Mouse (Mus musculus) gonadal fat pad, adult 2 months (tissue): Measurements from ENCODE around the gene Lman1l. TPM values are rescaled to one million over a fixed set of nuclear protein-coding genes. Genes with fewer than 3 reads are reported as not detected.
A peak's percentile ranks its signal among the peaks of the same experiment; 100 is the strongest.

Source experiments
- DNase-seq: peaks from one replicate; pipeline ENCODE4 v3.0.0-alpha.2; 2012; ENCODE audit warnings: low read depth
- polyA plus RNA-seq: library from polyadenylated mRNA; depleted of rRNA; stranded (reverse); fragments of >200 nt; gene quantifications from 2 replicates; pipeline ENCODE4 v1.2.3, GENCODE M21; 2012

The Lman1l gene
- polyA plus RNA-seq, 1 experiment: not detected

DNA sequence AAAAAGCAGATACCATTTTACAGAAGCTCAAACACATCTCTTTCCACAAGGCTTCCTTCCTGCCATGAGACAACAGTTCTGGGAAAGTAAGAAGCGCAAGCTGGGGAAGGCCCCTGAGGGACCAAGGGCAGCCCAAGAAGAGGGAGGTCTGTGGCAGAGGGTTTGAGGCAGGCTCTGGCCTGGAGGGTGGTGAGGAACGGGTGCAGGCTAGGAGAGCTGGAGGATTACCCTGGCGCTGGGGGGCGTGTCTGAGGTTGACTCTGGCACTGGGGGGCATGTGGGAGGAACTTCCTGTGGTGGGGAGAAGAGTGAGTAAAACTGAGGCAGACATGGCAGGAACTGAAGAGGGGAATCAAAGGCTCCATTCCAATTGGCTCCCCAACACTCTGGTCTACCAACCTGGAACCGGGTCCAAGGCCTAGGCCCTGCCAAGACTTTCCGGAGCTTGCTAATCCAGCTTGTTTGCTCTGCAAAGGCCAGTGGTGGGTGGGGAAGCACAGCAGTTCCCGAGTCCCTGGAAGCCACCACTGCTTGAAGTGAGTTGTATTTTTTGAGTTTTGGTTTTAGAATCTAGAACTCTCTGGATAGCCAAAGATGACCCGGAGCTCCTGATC, 2.9 kb downstream of the Lman1l start:
- DNase-seq: peak; percentile 31

GRCm38 (mm10) chr9:57614786-57615185, 5.8 kb downstream of the Lman1l start:
- DNase-seq: peak; percentile 69

GRCm38 (mm10) chr9:57613975-57614374, 6.6 kb downstream of the Lman1l start:
- peak; percentile 26 for DNase-seq

DNA sequence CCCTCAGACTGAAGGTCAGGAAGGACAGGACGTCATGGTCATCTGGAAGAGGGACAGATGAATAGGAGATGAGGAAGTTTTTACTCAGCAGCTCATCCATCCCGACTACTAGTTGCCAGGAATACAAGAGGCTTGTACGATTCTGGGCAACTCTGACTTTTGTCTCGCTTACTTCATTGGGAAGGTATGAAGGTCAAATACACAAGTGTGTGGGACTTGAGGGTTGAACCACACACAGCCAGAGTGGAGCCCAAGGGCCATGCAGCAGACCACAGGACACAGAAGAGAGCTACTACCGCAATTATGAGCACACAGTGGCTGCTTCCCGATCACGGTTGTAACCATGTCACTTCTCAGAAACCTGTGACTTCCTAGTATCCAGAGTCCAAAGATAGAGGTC, 8.0 kb downstream of the Lman1l start:
- no peak for DNase-seq

GRCm38 (mm10) chr9:57610359-57610826, 10.2 kb downstream of the Lman1l start:
- DNase-seq: peak; percentile 97

DNA sequence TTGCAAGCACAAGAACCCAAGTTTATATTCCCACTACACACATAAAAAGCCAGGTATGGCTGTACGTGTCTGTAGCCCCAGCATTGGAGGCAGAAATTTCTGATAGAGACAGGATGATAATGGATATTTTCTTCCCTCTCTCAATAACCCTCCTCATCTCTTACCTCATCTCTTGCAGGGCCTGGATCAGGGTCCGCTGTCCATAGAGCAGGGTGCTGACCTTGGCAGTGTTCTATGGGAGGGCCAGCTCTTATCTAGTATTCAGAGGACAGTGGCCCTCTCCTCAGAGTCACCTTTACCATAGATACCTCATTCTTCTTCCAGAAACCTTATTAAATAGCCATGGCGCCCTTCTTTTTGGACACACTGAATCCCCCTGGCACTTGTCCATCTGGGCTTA, 10.8 kb downstream of the Lman1l start:
- no peak for DNase-seq

- DNase-seq: no peak
Measured at GRCm38 (mm10) chr9:57606139-57606851, 14.3 kb downstream of the Lman1l start, which contains the start of gene Cplx3. Gene Cplx3 (minus strand): TSS chr9:57606281.

- no peak for DNase-seq
Measured at GRCm38 (mm10) chr9:57605503-57605902, 15.1 kb downstream of the Lman1l start.

DNA sequence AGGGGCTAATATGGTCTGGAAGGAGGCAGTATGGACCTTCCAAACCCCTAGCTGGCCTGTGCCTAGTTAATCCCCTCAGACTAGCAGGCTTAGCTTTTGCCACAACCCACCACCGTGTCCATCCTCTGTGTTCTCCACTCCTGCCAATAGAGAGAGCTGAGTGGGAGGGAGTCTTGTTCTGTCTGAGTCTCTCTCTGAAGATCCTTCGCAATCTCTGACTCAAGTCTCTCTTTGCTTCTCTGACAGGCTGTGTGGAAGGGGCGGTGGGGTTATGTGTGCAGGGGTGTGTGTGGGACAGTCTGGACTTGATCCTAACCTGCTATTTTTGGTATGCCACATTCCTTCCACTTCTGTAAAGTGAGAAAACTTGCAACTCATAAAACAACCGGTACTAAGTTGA, 15.7 kb downstream of the Lman1l start:
- DNase-seq: no peak

DNA sequence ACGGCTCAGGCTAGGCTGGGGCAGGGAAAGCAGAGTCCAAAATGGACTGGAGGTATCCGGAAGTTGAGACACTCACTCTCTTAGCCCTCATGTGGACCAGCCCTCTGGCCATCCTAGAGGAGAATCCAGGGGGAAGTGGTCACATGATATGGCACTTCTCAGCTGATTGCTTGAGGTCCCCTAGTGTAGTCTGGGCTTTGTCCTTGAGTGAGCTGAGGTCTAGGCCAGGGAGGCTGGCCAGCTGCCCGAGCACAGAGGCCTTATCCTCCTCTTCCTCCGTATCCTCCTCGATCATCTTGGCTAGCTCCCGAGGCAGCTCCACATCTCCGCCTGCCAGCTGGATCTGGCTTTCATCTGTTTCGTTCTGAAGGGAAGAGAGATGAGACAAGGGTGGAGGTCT, 18.5 kb downstream of the Lman1l start:
- DNase-seq: no peak

GRCm38 (mm10) chr9:57601353-57601706, 19.2 kb downstream of the Lman1l start:
- DNase-seq: no peak

DNA sequence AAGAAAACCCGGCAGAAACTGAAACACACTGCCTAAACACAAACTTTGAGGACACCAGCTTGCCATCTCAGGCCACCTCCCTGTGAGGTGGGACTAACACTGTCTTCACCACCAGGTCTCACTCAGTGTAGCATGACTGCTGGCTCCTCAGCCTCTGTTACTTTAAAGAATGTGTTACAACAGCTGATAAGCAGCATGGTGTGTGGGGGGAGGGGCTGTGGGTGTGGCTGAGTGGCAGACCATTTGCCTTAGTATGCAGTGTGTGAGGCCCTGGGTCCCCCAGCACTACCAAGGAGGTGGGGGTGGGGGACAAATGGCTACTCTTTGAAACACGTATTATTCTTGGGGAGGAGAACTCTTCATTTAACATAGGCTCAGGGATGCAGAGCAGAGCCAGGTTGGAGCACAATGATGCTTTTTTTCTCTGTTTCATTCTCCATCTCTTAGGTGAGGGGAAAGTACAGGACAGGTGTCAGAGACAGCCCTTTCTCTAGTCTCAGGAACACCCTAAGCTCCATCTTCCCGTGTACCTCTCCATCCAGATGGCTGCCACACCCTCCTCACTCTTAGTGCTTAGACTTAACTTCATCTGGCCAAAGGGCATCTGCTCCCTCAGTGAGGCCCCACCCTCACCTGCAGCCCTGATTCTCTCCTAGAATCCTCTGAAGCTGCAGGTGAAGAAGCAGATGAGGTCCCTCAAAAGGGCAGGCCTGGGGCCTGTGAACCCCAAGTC, 19.8 kb downstream of the Lman1l start:
- DNase-seq: no peak

GRCm38 (mm10) chr9:57598851-57599563, 21.6 kb downstream of the Lman1l start:
- DNase-seq: no peak

- no peak for DNase-seq
Measured at GRCm38 (mm10) chr9:57597929-57598382, 22.6 kb downstream of the Lman1l start.

DNA sequence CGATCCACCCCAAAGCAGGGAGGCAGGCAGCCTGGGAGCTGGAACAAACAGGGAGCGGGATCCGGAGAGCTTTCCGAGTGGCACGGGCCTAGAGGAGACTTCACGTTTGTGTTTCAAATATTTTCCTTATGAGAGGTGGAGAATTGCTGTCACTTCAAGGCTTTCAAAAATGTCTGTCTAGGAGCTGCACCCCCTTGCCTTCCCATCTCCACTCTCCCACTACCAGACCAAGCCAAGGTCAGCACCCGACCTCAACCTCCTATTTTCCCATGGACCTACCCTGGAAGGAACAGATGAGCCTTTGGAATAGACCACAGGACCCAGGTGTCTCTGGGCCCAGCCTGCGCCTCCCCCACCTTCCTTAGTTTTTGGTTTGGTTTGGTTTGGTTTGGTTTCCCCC, 23.3 kb downstream of the Lman1l start:
- no peak for DNase-seq

DNA sequence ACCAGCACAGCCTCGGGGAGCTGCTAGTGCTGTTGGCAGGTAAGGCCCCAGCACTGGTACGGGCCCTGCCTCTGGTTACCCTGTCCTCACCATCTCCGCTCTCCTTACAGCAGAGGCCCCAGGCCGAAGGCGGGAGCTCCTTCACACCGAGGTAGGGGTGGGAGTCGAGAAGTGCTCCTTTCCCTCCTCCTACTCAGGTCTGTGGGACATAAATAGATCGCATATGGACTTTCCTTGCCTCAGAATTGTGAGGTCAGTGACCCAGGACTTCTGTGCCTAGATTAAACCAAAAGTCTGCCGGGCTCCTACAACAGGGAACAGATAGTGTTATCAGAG, 26.4 kb downstream of the Lman1l start:
- DNase-seq: no peak

DNA sequence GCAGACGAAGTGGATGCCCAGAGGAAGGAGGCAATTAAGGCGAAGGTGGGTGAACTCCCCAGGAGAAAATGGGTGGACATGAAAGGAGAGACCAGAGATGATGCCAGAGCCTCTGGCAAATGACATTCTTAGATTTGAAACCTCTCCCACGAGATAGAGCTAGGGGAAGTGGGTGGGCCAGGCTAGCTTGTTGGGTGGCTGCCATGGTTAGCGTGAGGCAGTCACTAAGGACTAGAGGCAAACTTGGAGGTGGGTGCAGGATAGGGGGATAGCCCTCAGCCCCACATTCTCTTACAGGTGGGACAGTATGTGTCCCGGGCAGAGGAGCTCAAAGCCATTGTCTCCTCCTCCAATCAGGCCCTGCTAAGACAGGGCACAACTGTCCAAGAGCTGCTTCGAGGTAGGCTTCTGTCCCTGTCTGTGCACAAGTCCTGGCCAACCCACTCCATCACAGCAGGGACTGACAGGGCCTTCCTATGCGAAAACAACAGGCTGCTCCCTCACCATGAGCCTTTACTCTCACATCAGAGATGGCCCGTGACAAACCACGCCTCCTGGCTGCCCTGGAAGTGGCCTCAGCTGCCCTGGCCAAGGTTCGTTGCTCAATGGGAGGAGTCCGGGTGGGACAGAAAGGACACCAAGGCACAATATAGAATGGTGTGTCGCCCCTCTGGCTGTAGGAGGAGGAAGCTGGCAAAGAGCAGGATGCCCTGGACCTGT, 27.0 kb downstream of the Lman1l start:
- no peak for DNase-seq

- DNase-seq: no peak
Measured at GRCm38 (mm10) chr9:57590726-57591125, 29.8 kb downstream of the Lman1l start.

GRCm38 (mm10) chr9:57589224-57590126, 31.1 kb downstream of the Lman1l start, which contains the start of gene Ulk3:
Gene Ulk3 (plus strand): TSS chr9:57589452.
- DNase-seq: peak; percentile 36

DNA sequence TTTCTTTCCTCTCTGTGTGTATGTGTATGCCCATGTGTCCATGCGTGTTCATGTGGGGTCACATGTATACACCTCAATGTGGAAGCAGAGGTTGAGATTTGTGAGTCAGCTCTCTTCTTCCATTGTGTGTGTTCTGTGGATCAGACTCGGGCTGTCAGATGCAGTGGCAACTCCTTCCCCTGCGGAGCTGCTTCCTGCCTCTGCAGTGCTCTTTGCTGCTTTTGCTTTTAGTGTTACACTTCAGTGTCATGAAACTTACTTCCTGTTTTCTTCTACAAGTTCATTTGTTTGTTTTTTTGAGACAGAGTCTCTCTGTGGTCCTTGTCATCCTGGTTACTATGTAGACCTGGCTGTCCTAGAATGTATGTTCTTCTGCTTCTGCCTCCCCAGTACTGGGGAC, 35.6 kb downstream of the Lman1l start:
- DNase-seq: no peak
